Mouse (Mus musculus) right cerebral cortex, postnatal 25 days (tissue): Measurements from ENCODE around the gene Plac1.
"Not testable (repeated sequence)": the region's sequence is repeated elsewhere in the genome, so short reads cannot be mapped to it uniquely, and the experiment has no call there.

Source experiments
- DNase-seq: peaks from one replicate; pipeline ENCODE4 v3.0.0; 2022

Plac1 gene

DNA sequence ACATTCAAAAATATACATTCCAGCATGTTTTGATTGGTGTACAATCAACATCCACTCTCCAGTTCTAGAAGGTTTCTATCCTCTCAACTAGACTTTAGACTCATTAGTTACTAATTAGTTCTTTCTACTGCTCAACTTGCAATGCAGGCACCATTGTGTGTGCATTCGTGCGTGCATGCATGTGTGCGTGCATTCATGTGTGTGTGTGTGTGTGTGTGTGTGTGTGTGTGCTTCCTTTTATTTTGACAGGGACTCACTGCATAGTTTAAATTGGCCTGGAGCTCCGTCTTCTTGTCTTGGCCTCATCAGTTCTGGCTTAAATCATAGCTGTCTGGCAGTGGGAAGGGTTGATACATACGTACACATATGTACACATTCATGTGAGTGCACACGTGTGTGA lies 198.9 kb downstream of the Plac1 start:
- DNase-seq = no peak

DNA sequence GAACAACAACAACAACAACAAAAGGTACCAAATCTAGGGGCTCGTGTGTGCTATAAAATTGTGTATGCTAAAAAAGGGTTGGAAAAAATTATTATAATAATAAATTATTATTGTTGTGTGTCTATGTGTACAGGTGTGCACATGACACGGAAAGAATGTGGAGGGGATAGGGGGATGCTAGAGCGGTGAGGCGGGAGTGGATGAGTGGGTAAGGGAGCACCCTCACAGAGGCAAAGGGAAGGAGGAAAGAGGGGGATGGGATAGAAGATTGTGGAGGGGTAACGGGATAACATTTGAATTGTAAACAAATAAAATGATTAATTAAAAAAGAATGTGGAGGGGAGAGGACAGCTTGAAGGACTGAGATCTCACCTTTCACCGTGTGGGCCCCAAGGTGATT lies 199.8 kb downstream of the Plac1 start:
- no peak for DNase-seq

- DNase-seq = no peak
These were observed 200.3 kb downstream of the Plac1 start for GRCm38 (mm10) chrX:53039651-53040050.

DNA sequence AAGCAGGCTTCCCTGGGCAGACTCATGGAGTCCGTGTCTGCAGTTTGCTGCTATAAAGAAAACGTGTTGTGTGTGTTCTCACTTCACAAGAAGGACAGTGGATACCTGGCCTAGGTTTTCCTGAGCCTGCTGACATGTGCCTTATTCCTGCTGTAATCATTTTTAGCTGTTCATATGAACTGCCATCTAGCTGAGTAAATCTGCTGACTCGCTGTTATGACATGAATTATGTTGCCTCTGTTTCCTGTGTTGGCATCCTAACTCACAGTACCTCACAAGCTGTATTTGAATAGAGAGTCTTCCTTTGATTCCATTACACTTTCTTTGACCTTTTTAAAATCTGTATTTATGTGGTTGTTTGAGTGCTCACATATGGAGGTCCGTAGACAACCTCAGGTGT lies 201.7 kb downstream of the Plac1 start:
- DNase-seq = no peak

- no peak for DNase-seq
These were observed 210.4 kb downstream of the Plac1 start for GRCm38 (mm10) chrX:53029559-53029958.

DNA sequence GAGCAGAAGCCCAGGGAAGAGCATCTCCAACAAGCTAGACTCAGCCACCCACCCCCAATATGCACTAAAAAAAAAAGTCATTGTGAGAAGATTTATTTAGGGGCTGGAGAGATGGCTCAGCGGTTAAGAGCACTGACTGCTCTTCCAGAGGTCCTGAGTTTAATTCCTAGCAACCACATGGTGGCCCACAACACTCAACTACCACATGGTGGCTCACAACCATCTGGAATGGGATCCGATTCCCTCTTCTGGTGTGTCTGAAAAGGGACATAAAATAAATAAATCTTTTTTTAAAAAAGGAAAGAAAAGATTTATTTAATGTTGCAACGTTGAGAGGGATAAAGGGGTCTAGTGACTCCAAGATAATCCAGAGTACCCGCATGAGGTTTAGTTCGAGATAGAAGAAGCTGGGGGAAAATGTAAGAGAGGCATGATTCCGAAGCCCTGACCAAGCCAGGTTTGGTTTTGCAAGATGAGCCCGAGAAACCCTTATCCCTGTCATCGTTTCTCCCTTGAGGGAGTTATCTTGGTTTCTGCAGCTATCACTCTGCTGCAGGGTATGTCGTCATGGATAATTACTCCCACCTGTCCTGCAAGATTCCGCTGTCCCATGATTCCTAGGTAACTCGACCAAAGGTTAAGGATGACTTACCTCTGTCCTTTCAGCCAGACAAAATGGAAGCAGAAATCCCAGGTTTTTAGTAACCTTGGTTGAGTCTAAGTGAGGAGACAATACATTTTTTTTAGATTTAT lies 214.3 kb downstream of the Plac1 start:
- DNase-seq = no peak

- DNase-seq = not testable (repeated sequence)
These were observed 215.6 kb downstream of the Plac1 start for GRCm38 (mm10) chrX:53024268-53024667.

DNA sequence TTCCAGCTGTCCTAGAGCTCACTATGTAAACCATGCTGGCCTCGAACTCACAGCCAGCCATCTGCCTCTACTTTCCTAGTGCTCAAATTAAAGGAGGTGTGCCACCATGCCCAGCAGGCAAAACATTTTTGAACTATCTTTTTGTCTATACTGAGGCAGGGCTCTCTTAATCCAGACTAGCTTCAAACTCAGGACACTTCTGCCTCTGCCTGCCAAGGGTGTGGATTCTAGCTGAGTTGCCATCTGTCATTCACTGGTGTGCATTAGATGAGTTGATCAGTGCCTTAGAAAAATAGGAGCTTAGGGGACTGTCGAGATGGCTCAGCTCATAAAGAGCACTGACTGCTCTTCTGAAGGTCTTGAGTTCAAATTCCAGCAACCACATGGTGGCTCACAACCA lies 216.9 kb downstream of the Plac1 start:
- DNase-seq = no peak
